Mouse (Mus musculus): ENCODE data around the gene Jarid2. TPM values are rescaled to one million over a fixed set of nuclear protein-coding genes. Genes with fewer than 3 reads are reported as not detected.

Jarid2 gene
- polyA plus RNA-seq, 1 experiment from 2014 or later: 10.0 TPM

DNA sequence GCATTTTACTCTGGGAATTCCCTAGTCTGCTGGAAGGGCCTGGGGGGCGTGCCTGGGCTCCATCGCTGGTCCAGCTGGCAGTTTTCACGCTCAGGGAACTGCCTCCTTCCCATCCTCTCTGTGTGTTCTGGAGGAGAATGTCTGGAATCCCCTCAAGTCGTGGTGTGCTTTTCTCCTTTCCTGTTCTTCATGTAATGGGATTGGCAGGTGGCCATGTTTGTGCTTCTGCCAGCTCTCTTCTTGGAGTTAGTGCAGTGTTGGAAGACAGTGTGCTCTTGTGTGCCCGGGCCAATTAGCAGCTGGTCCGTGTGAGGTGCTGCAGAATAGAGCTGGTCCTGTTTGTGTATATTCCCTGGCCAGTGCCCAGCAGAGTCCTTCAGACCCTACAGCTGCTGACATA, 178.4 kb downstream of the Jarid2 start:
- ATAC-seq (peak; percentile 96), DNase-seq (ENCODE audit: low spot score) (peak; percentile 97)
- Histone ChIP-seq H3K27ac (ENCODE audit: low read length) (0 out of 2 replicates have a peak overlapping the region, but pooled peaks have one; percentile 54), H3K4me1 (ENCODE audit: insufficient read depth, low read depth, low read length) (peaks cover 7% of the 10 kb centered on the region; the same call in 1 of the 2 replicates), H3K9me3 (ENCODE audit: low read length) (no peaks in the 10 kb centered on the region), H3K4me2 (replicated peaks; ENCODE audit: low read depth, low read length) (no peak overlapping the region), H3K27me3 (replicated peaks; ENCODE audit: insufficient read depth, low read length) (no peaks in the 10 kb centered on the region), H3K36me3 (ENCODE audit: insufficient read depth, low read length) (peaks cover 21% of the 10 kb centered on the region; the same call in 1 of the 2 replicates), H3K4me3 (ENCODE audit: low read depth, low read length) (no peak overlapping the region), H3K9ac (replicated peaks; ENCODE audit: low read depth) (no peak overlapping the region)
- TF ChIP-seq CTCF (IDR thresholded peaks at IDR 0.05): no peak
- peak; percentile 82 for TF ChIP-seq EP300 (IDR thresholded peaks at IDR 0.05)
- 3% methylated on average over 6 of the region's 6 CpGs for WGBS

DNA sequence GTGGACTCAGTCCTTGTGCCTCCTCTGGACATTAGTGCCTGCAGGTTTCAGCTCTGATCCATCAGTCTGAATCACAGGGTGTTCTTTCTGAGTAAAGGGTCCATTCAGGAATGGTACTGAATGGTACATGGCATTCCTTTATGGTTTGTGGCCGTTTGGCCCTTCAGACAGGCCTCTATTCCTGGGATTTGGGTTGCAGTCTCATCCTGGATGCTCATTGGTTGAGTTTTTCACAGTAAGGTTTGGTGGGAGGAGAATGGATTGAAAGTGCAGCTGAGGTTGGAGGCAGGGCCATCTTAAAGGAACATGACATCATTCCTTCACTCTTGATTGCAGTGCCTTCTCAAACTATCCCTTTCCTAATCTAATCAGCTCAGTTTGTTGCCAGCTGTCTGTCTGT, 179.5 kb downstream of the Jarid2 start:
- no peaks in the 10 kb centered on the region for H3K9me3 ChIP-seq (ENCODE audit: low read length)
- H3K4me2 ChIP-seq (replicated peaks; ENCODE audit: low read depth, low read length): no peak overlapping the region
- H3K9ac ChIP-seq (replicated peaks; ENCODE audit: low read depth): no peak overlapping the region
- ATAC-seq (no peak), DNase-seq (ENCODE audit: low spot score) (peak; percentile 14)
- no peak overlapping the region for H3K4me3 ChIP-seq (ENCODE audit: low read depth, low read length)
- peak overlapping the region; percentile 26; the same call in 1 of the 2 replicates for H3K27ac ChIP-seq (ENCODE audit: low read length)
- WGBS: 29% methylated on average over 1 of the region's 1 CpGs
- peaks cover 7% of the 10 kb centered on the region; the same call in 1 of the 2 replicates for H3K4me1 ChIP-seq (ENCODE audit: insufficient read depth, low read depth, low read length)
- H3K27me3 ChIP-seq (replicated peaks; ENCODE audit: insufficient read depth, low read length): no peaks in the 10 kb centered on the region
- TF ChIP-seq CTCF (IDR thresholded peaks at IDR 0.05) (no peak), EP300 (IDR thresholded peaks at IDR 0.05) (no peak)
- H3K36me3 ChIP-seq (ENCODE audit: insufficient read depth, low read length): peaks cover 27% of the 10 kb centered on the region; the same call in 1 of the 2 replicates

DNA sequence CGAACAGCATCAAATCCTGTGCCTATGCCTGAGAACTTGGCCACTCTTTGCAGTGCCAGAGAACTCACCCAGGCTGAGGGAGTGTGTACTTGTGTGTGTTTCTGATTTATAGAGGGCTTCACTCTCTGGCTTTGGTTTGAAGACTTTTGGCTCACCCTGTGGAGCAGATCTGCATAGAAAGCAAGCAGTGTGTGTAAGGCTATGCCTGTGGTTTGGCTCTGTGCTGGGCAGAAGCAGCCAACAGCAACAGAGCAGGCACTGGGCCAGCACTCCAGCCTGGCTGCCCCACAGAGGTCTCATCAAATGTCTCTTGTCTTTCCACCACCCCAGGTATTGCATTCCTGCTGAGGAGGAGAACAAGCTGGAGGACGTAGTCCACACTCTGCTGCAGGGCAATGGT, 183.6 kb downstream of the Jarid2 start:
- Histone ChIP-seq H3K27ac (ENCODE audit: low read length) (no peak overlapping the region), H3K9ac (replicated peaks; ENCODE audit: low read depth) (no peak overlapping the region), H3K36me3 (ENCODE audit: insufficient read depth, low read length) (peaks cover 50% of the 10 kb centered on the region), H3K4me2 (replicated peaks; ENCODE audit: low read depth, low read length) (no peak overlapping the region), H3K4me3 (ENCODE audit: low read depth, low read length) (no peak overlapping the region), H3K27me3 (replicated peaks; ENCODE audit: insufficient read depth, low read length) (no peaks in the 10 kb centered on the region), H3K4me1 (ENCODE audit: insufficient read depth, low read depth, low read length) (0 out of 2 replicates have a peak, but pooled peaks cover 3% of the 10 kb centered on the region), H3K9me3 (ENCODE audit: low read length) (no peaks in the 10 kb centered on the region)
- DNase-seq (ENCODE audit: low spot score): peak; percentile 13
- 67% methylated on average over 2 of the region's 2 CpGs for WGBS
- TF ChIP-seq EP300 (IDR thresholded peaks at IDR 0.05) (no peak), CTCF (IDR thresholded peaks at IDR 0.05) (no peak)
- ATAC-seq: 0 out of 2 replicates have a peak, but pooled peaks have one; percentile 11

DNA sequence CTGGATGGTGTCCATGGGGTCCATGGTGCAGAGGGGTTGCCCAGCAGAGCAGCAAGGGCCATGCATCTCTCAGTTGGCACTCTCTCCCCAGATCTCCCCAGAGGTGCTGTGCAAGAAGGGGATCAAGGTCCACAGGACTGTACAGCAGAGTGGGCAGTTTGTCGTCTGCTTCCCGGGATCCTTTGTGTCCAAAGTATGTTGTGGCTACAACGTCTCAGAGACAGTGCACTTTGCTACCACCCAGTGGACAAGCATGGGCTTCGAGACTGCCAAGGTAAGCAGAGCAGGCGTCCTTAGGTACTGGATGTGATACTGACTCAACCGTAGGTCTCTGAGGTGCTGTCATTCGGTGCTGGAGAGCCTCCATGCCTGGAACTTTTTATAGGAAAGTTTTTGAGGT, 184.3 kb downstream of the Jarid2 start:
- TF ChIP-seq EP300 (IDR thresholded peaks at IDR 0.05) (no peak), CTCF (IDR thresholded peaks at IDR 0.05) (peak; percentile 58)
- H3K4me1 ChIP-seq (ENCODE audit: insufficient read depth, low read depth, low read length): no peaks in the 10 kb centered on the region
- H3K36me3 ChIP-seq (ENCODE audit: insufficient read depth, low read length): peaks cover 51% of the 10 kb centered on the region
- no peaks in the 10 kb centered on the region for H3K9me3 ChIP-seq (ENCODE audit: low read length)
- H3K4me3 ChIP-seq (ENCODE audit: low read depth, low read length): no peak overlapping the region
- H3K27me3 ChIP-seq (replicated peaks; ENCODE audit: insufficient read depth, low read length): no peaks in the 10 kb centered on the region
- no peak overlapping the region for H3K27ac ChIP-seq (ENCODE audit: low read length)
- 60% methylated on average over 7 of the region's 7 CpGs for WGBS
- DNase-seq (ENCODE audit: low spot score) (peak; percentile 19), ATAC-seq (no peak)
- no peak overlapping the region for H3K9ac ChIP-seq (replicated peaks; ENCODE audit: low read depth)
- H3K4me2 ChIP-seq (replicated peaks; ENCODE audit: low read depth, low read length): no peak overlapping the region

DNA sequence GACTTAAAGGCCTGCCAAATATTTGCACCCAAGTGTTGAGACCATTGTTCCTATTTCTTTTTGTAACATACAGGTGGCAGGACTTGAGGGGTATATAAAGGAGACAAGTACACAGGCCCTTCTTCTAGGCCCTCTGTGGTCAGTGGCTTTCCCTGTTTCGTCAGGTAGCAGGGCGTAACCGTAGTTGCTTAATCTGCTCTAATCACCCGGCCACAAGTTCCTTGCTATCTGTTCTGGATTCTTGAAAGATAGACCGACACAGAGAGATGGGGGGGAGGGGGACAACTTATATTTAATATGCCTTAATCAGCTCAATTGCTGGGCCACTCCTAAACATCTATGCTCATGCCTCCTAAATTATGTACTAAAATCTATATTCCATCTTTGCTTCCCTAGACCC, 186.1 kb downstream of the Jarid2 start:
- Histone ChIP-seq H3K27me3 (replicated peaks; ENCODE audit: insufficient read depth, low read length) (no peaks in the 10 kb centered on the region), H3K4me1 (ENCODE audit: insufficient read depth, low read depth, low read length) (no peaks in the 10 kb centered on the region), H3K36me3 (ENCODE audit: insufficient read depth, low read length) (peaks cover 47% of the 10 kb centered on the region), H3K4me2 (replicated peaks; ENCODE audit: low read depth, low read length) (no peak overlapping the region), H3K27ac (ENCODE audit: low read length) (no peak overlapping the region), H3K9ac (replicated peaks; ENCODE audit: low read depth) (no peak overlapping the region), H3K4me3 (ENCODE audit: low read depth, low read length) (no peak overlapping the region), H3K9me3 (ENCODE audit: low read length) (no peaks in the 10 kb centered on the region)
- ATAC-seq (no peak), DNase-seq (ENCODE audit: low spot score) (no peak)
- 75% methylated on average over 5 of the region's 5 CpGs for WGBS
- no peak for TF ChIP-seq EP300 (IDR thresholded peaks at IDR 0.05)

DNA sequence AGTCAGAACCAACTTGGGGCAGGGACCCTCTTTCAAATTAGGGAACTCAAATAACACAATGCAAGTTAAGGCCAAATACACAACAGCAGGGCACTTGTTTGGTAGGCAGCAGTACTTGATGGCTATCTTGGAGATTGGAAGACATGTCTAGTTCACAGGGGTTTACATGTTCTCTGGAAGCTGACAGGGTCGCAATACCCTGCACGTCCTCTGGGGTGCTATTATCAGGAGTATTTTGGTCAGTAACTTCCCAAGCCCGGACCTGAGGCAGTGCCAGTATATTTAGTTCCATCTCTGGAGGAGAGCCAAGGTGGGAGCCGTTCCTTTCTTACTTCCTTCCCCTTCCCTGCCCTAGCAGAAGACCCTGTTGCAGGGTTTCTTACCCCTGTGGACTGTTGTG, 186.7 kb downstream of the Jarid2 start:
- H3K4me2 ChIP-seq (replicated peaks; ENCODE audit: low read depth, low read length): no peak overlapping the region
- no peak overlapping the region for H3K27ac ChIP-seq (ENCODE audit: low read length)
- H3K4me3 ChIP-seq (ENCODE audit: low read depth, low read length): no peak overlapping the region
- H3K4me1 ChIP-seq (ENCODE audit: insufficient read depth, low read depth, low read length): no peaks in the 10 kb centered on the region
- no peaks in the 10 kb centered on the region for H3K27me3 ChIP-seq (replicated peaks; ENCODE audit: insufficient read depth, low read length)
- DNase-seq (ENCODE audit: low spot score): peak; percentile 21
- WGBS: 50% methylated on average over 4 of the region's 4 CpGs
- H3K9ac ChIP-seq (replicated peaks; ENCODE audit: low read depth): no peak overlapping the region
- no peaks in the 10 kb centered on the region for H3K9me3 ChIP-seq (ENCODE audit: low read length)
- no peak for ATAC-seq
- peaks cover 44% of the 10 kb centered on the region for H3K36me3 ChIP-seq (ENCODE audit: insufficient read depth, low read length)
- peak; percentile 58 for TF ChIP-seq CTCF (IDR thresholded peaks at IDR 0.05)
- no peak for TF ChIP-seq EP300 (IDR thresholded peaks at IDR 0.05)

DNA sequence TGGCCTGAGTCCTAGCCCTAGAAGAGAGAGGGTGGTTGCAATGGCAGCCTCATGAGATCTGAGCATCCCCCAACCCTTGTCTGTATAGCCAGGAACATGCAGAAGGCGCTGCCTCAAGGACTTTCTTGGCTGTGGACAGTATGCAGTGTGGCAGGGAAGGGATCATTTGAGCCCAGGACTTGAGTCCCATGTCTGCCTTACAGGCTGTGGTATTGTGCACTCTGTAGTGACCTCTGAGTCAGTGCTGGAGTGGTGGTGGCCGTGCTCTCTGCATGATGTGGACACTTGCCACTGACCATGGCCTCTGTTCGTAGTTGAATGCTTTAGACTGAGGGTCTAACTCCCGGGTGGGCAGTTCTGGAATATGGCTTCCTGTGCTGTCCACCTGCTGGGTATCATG, 187.9 kb downstream of the Jarid2 start:
- no peak overlapping the region for H3K4me2 ChIP-seq (replicated peaks; ENCODE audit: low read depth, low read length)
- no peaks in the 10 kb centered on the region for H3K27me3 ChIP-seq (replicated peaks; ENCODE audit: insufficient read depth, low read length)
- peaks cover 50% of the 10 kb centered on the region for H3K36me3 ChIP-seq (ENCODE audit: insufficient read depth, low read length)
- H3K9me3 ChIP-seq (ENCODE audit: low read length): no peaks in the 10 kb centered on the region
- H3K9ac ChIP-seq (replicated peaks; ENCODE audit: low read depth): no peak overlapping the region
- no peak overlapping the region for H3K4me3 ChIP-seq (ENCODE audit: low read depth, low read length)
- DNase-seq (ENCODE audit: low spot score) (no peak), ATAC-seq (no peak)
- TF ChIP-seq EP300 (IDR thresholded peaks at IDR 0.05): no peak
- no peak for TF ChIP-seq CTCF (IDR thresholded peaks at IDR 0.05)
- H3K4me1 ChIP-seq (ENCODE audit: insufficient read depth, low read depth, low read length): no peaks in the 10 kb centered on the region
- WGBS: 93% methylated on average over 4 of the region's 4 CpGs
- no peak overlapping the region for H3K27ac ChIP-seq (ENCODE audit: low read length)

All from lung, postnatal 0 days (tissue).